Mouse (Mus musculus) spleen, adult 2 months (tissue): Measurements from ENCODE around the gene Arnt2.

ENCODE experiments used
- CTCF ChIP-seq: fragments of 200-500 bp; IDR thresholded peaks from 2 replicates; pipeline ENCODE4 v1.5.1; 2011; ENCODE audit warnings: mild to moderate bottlenecking, inconsistent platforms; ENCODE audit not compliant: insufficient read depth, insufficient read length, insufficient replicate concordance; ENCODE audit errors: extremely low read depth
- POLR2A ChIP-seq: fragments of 200-500 bp; IDR thresholded peaks from 2 replicates; pipeline ENCODE4 v1.6.1; 2011; ENCODE audit warnings: low read depth, low read length, inconsistent platforms

- TF ChIP-seq CTCF (no peak), POLR2A (no peak)
Measured at GRCm38 (mm10) chr7:84420581-84421290, 10.8 kb upstream of the Arnt2 start.
